Mouse (Mus musculus) lung, postnatal 0 days (tissue): ENCODE measurements around the gene Cldn18. TPM values are rescaled to one million over a fixed set of nuclear protein-coding genes. Genes with fewer than 3 reads are reported as not detected.

Source experiments
- ATAC-seq: fragments of 200-750 bp; cut with Nextera tagmentation; 2 replicates; pipeline ENCODE4 v1.8.0; 2017; ENCODE audit warnings: moderate library complexity
- DNase-seq: peaks from one replicate; pipeline ENCODE4 v3.0.0-alpha.2; 2016; ENCODE audit warnings: low spot score
- H3K27ac ChIP-seq: fragments of 300-500 bp; sonication (generic); 2 replicates; pipeline ENCODE4 v1.5.1; 2014; ENCODE audit warnings: antibody characterized with exemption, mild to moderate bottlenecking, low read length, mixed read lengths
- H3K27me3 ChIP-seq: fragments of 300-500 bp; sonication (generic); replicated peaks from 2 replicates; pipeline ENCODE4 v1.6.1; 2014; ENCODE audit warnings: low read length, mixed read lengths; ENCODE audit not compliant: insufficient read depth
- H3K36me3 ChIP-seq: fragments of 300-500 bp; sonication (generic); 2 replicates; pipeline ENCODE4 v1.6.1; 2014; ENCODE audit warnings: low read length, mixed read lengths; ENCODE audit not compliant: insufficient read depth
- H3K4me1 ChIP-seq: fragments of 300-500 bp; sonication (generic); 2 replicates; pipeline ENCODE4 v1.6.1; 2014; ENCODE audit warnings: antibody characterized with exemption, low read depth, low read length, mixed read lengths; ENCODE audit not compliant: insufficient read depth
- H3K4me2 ChIP-seq: fragments of 300-500 bp; sonication (generic); replicated peaks from 2 replicates; pipeline ENCODE4 v1.6.1; 2014; ENCODE audit warnings: low read depth, mild to moderate bottlenecking, low read length, moderate library complexity, mixed read lengths
- H3K4me3 ChIP-seq: fragments of 300-500 bp; sonication (generic); 2 replicates; pipeline ENCODE4 v1.5.1; 2014; ENCODE audit warnings: low read depth, low read length
- H3K9ac ChIP-seq: fragments of 300-500 bp; sonication (generic); replicated peaks from 2 replicates; pipeline ENCODE4 v1.6.1; 2014; ENCODE audit warnings: low read depth, mild to moderate bottlenecking
- H3K9me3 ChIP-seq: fragments of 300-500 bp; sonication (generic); 2 replicates; pipeline ENCODE4 v1.6.1; 2016; ENCODE audit warnings: low read length, mixed read lengths
- CTCF ChIP-seq: IDR thresholded peaks from 2 replicates; pipeline ENCODE4 v1.5.1; 2016; ENCODE audit warnings: antibody characterized with exemption, mild to moderate bottlenecking
- EP300 ChIP-seq: IDR thresholded peaks from 2 replicates; pipeline ENCODE4 v1.6.1; 2016; ENCODE audit warnings: antibody characterized with exemption, mild to moderate bottlenecking, control low read depth
- WGBS: fragments of 180-500 bp; shearing (Covaris S2); extraction: QIAGEN DNeasy Blood & Tissue Kit; methylation state at CpG from one replicate; pipeline ENCODE4 v1.1.7; 2014; 5-methylcytosine and 5-hydroxymethylcytosine counted together
- polyA plus RNA-seq: library from polyadenylated mRNA; unstranded; fragments of >200 nt; fragmentation: Nextera tagmentation; extraction: Ambion mirVana; gene quantifications from 2 replicates; pipeline ENCODE4 v1.2.1, GENCODE M21; 2015

Cldn18 gene
- polyA plus RNA-seq, 1 experiment from 2014 or later: 1,066 TPM

DNA sequence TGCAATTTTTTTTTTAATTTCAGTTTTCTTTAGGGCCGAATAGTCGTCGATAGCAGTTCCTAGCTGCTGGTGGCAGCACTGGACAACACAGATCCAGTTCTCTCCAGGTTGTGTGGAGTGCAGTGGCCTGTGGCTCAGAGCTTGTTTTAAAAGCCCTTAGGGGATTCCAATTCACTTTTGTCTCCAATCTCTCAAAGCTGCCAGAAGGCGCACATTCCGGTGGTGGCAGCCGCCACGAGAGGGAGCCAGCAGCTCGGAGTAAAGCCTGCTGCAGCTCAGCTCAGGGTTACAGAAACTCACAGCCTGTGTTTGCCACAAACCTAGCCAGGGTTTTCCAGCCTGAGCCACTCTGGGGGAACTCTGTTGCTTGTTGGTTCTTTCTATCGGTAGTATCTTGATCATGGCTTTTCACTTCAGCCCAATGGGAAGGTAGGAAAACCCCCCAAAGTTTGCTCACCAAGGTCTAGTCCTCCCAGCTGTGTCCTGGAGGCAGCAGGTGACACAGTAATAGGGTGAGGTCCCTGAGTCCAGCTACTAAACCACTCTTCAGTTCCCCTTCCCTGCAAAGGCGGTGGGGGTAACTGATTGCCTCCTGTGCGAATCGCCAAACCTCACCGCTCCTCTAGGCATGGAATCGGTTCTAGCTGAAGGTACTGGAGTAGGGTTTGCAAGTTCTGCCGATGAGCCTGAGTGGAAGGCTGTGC is 13.0 kb upstream of the Cldn18 start:
- ATAC-seq (peak; percentile 87), DNase-seq (peak; percentile 87)
- TF ChIP-seq EP300 (no peak), CTCF (peak; percentile 83)
- Histone ChIP-seq H3K9me3 (no peaks in the 10 kb centered on the region), H3K4me3 (no peak overlapping the region), H3K9ac (no peak overlapping the region), H3K27ac (no peak overlapping the region), H3K27me3 (no peaks in the 10 kb centered on the region), H3K4me1 (no peaks in the 10 kb centered on the region), H3K36me3 (no peaks in the 10 kb centered on the region), H3K4me2 (no peak overlapping the region)
- 35% methylated on average over 15 of the region's 15 CpGs for WGBS

DNA sequence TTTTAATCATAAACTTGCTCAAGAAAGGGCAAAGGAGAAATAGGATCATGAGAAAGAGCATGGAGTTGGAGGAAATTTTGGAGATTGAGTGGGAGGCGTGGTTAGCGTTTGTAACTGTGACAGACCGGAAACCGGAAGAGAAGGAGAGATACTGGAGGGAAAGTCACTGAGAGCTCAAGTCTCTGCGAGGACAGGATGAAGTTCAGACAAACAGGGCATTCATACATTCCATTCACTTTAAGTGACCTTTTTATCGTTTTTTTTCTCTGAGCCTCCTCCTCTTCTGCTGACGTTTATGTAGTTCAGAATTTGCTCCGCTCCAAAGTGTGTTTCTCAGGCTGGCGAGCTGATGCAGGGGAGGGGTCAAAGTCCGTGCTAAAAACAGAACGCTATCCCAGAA is 10.8 kb upstream of the Cldn18 start:
- peak; percentile 37 for ATAC-seq
- no peak for TF ChIP-seq CTCF
- TF ChIP-seq EP300: peak; percentile 30; the same call in 1 of the 2 replicates
- DNase-seq: peak; percentile 52
- no peaks in the 10 kb centered on the region for H3K9me3 ChIP-seq
- H3K36me3 ChIP-seq: no peaks in the 10 kb centered on the region
- no peak overlapping the region for H3K4me3 ChIP-seq
- H3K27ac ChIP-seq: no peak overlapping the region
- peak overlapping the region; percentile 33; the same call in 1 of the 2 replicates for H3K4me2 ChIP-seq
- WGBS: 35% methylated on average over 11 of the region's 11 CpGs
- no peaks in the 10 kb centered on the region for H3K4me1 ChIP-seq
- no peak overlapping the region for H3K9ac ChIP-seq
- no peaks in the 10 kb centered on the region for H3K27me3 ChIP-seq

DNA sequence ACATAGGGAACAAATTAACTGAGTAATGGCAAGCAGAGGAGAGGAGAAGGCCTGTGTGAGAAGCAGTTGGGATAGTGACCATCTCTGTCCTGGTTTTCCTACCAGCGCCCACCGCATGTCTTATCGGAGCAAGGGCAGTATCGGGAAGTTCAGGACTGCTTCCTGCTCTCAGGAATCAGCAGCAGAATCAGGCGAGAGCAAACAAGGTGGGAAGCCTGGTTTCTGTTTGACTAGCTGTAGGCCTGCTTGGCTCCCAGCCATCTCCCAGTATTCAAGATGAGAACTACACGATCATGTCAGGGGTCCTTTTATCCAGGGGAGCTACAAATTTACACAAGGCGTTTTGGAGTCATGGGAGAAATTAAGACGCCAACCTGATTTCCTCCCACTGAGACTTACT is 8.2 kb upstream of the Cldn18 start:
- DNase-seq (peak; percentile 63), ATAC-seq (peak; percentile 44)
- no peak overlapping the region for H3K4me3 ChIP-seq
- H3K4me1 ChIP-seq: no peaks in the 10 kb centered on the region
- no peaks in the 10 kb centered on the region for H3K36me3 ChIP-seq
- WGBS: 43% methylated on average over 8 of the region's 8 CpGs
- peak overlapping the region; percentile 32; the same call in 1 of the 2 replicates for H3K4me2 ChIP-seq
- H3K9me3 ChIP-seq: no peaks in the 10 kb centered on the region
- H3K9ac ChIP-seq: no peak overlapping the region
- TF ChIP-seq EP300 (0 out of 2 replicates have a peak, but pooled peaks have one; percentile 2), CTCF (no peak)
- peak overlapping the region; percentile 84 for H3K27ac ChIP-seq
- no peaks in the 10 kb centered on the region for H3K27me3 ChIP-seq

DNA sequence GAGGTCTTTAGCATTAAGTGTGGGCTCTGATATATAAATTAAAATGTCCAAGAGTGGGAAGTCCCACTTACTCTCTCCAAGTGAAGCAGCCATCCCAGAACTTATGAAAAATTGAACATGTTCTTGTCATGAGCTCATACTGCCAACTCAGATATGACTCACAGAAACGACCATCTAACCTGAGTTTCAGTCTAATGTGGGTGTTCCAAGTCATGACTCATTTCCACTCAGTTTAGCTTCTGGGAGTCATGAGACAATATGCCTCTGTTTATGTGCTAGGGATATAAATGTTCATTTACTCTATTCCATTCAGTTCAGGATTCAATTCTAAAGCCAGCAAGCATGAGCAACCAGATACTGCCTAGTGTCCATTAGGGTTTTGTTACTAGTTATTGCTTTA is 2.9 kb upstream of the Cldn18 start:
- TF ChIP-seq EP300 (peak; percentile 34; the same call in 1 of the 2 replicates), CTCF (no peak)
- 13% methylated on average over 1 of the region's 1 CpGs for WGBS
- Histone ChIP-seq H3K9ac (no peak overlapping the region), H3K4me2 (no peak overlapping the region), H3K27me3 (no peaks in the 10 kb centered on the region), H3K4me1 (no peaks in the 10 kb centered on the region), H3K4me3 (no peak overlapping the region), H3K9me3 (no peaks in the 10 kb centered on the region), H3K36me3 (no peaks in the 10 kb centered on the region), H3K27ac (no peak overlapping the region)
- DNase-seq (no peak), ATAC-seq (no peak)

DNA sequence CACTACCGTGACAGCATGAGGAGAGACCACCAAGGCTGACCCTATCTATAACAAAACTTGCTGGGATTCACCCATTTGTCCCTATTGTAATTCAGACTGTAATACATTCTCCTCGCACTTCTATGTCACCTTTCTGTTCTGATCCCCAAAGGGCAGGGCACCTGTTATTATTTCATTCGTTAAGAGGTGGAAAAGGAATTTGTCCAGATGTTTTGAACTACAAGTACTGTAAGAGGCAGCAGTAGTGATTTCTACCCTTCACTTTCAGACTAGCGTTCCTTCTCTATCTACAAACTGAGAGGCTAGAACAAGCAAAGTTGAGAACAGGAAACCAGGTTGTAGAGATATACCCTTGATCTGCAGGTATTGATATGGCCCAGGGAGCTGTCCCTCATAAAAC is 6.8 kb downstream of the Cldn18 start:
- no peak for TF ChIP-seq CTCF
- TF ChIP-seq EP300: peak; percentile 46
- H3K4me3 ChIP-seq: no peak overlapping the region
- no peaks in the 10 kb centered on the region for H3K4me1 ChIP-seq
- H3K36me3 ChIP-seq: no peaks in the 10 kb centered on the region
- no peak overlapping the region for H3K9ac ChIP-seq
- H3K9me3 ChIP-seq: no peaks in the 10 kb centered on the region
- DNase-seq (peak; percentile 73), ATAC-seq (peak; percentile 68)
- no peaks in the 10 kb centered on the region for H3K27me3 ChIP-seq
- H3K27ac ChIP-seq: peak overlapping the region; percentile 94
- no peak overlapping the region; the same call in 1 of the 2 replicates for H3K4me2 ChIP-seq
- 46% methylated on average over 4 of the region's 4 CpGs for WGBS

DNA sequence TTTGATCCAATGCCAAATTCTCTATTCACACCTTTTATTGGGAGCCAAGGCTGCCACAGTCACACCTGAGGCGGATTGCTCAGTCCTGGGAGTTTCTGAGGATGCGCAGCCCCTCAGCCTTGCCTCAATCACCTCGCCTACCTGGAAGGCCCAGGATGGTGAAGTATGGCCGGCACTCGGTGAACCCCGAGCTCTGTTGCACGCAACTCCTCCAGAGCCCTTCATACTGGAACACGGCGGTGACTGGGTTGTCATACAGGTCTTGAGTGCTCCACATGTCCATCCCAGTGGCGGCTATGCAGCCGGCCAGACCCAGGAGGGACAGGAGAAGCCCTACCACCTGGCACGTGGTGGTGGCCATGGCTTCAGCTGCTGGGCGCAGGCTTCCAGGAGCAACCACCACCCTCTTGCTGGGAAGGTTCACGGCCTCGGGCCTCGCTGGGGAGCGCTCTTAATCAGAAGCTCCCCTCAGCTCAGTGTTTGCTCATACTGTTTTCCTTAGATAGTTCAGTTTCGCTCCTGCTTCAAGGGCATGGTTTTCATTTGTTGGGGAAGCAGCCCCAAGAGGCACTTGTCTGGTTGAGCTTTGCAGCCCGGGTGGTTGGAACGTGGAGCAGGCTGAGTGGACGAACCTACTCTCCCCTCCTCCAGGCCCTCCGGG is 7.3 kb downstream of the Cldn18 start:
- Histone ChIP-seq H3K4me2 (peak overlapping the region; percentile 43), H3K4me3 (peak overlapping the region; percentile 32), H3K27me3 (no peaks in the 10 kb centered on the region), H3K9ac (peak overlapping the region; percentile 46), H3K4me1 (no peaks in the 10 kb centered on the region), H3K9me3 (no peaks in the 10 kb centered on the region), H3K36me3 (no peaks in the 10 kb centered on the region), H3K27ac (peak overlapping the region; percentile 94)
- WGBS: 61% methylated on average over 22 of the region's 22 CpGs
- TF ChIP-seq CTCF (0 out of 2 replicates have a peak, but pooled peaks have one; percentile 1), EP300 (peak; percentile 64)
- DNase-seq: peak; percentile 91
- ATAC-seq: peak; percentile 92
